Mouse (Mus musculus): Measurements from ENCODE around the gene Aunip. TPM values are rescaled to one million over a fixed set of nuclear protein-coding genes. Genes with fewer than 3 reads are reported as not detected.

Gene Aunip
- polyA plus RNA-seq, 2 experiments = 7.6 to 21.0 TPM

GRCm38 (mm10) chr4:134532928-134533327 is 22.1 kb downstream of the Aunip start:
- DNase-seq (ENCODE audit: low read depth in 3 of 3, low spot score in 3 of 3) (no peak), ATAC-seq (ENCODE audit: insufficient read depth) (no peak)
- H3K4me2 ChIP-seq (ENCODE audit: low read depth) = no peak overlapping the region; the same call in 1 of the 2 replicates
- peaks cover 21% of the 10 kb centered on the region in 2 experiments for H3K4me1 ChIP-seq (replicated peaks; ENCODE audit: control insufficient read depth in 2 of 2, insufficient read depth in 2 of 2, low read length in 1 of 2)
- no peaks in the 10 kb centered on the region for H3K9me3 ChIP-seq (ENCODE audit: control insufficient read depth, low read length)
- H3K9ac ChIP-seq (replicated peaks) = no peak overlapping the region
- H3K27me3 ChIP-seq (ENCODE audit: control insufficient read depth, insufficient read depth, low read length) = no peaks in the 10 kb centered on the region
- peaks cover 14% of the 10 kb centered on the region for H3K36me3 ChIP-seq (replicated peaks; ENCODE audit: control insufficient read depth, insufficient read depth, low read depth)
- 60% methylated on average over 4 of the region's 4 CpGs for WGBS (ENCODE audit: insufficient replicate concordance)
- H3K27ac ChIP-seq = no peak overlapping the region
- TF ChIP-seq EP300 (IDR thresholded peaks at IDR 0.05; ENCODE audit: low read depth) = no peak
- no peak for TF ChIP-seq CTCF (IDR thresholded peaks at IDR 0.05; ENCODE audit: low read depth)
- H3K4me3 ChIP-seq (ENCODE audit: insufficient read depth in 1 of 2, low read depth in 2 of 2, low read length in 2 of 2) = no peak overlapping the region

DNA sequence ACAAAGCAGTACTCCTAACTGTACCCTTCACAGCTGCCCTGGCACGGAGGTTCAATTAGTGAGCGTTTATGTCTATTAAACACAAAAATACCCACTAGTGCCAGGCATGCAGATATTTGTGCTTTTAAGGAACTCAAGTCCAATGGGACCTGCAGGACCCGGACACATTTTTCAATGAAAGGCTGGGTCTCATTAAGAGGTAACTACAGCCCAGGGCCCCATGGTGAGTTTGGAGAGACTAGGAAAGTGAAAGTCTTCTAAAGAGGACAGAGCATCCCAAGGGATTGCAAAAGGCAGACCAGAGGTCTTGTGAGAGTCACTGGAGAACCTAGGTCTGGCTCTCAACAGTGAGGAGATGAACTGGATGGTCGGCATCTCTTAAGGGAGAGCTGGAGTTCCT is 22.6 kb downstream of the Aunip start:
- Histone ChIP-seq H3K4me1 (replicated peaks; ENCODE audit: control insufficient read depth in 2 of 2, insufficient read depth in 2 of 2, low read length in 1 of 2) (peaks cover 21% of the 10 kb centered on the region in 2 experiments), H3K4me2 (ENCODE audit: low read depth) (peak overlapping the region; percentile 81), H3K36me3 (replicated peaks; ENCODE audit: control insufficient read depth, insufficient read depth, low read depth) (peaks cover 9% of the 10 kb centered on the region), H3K4me3 (ENCODE audit: insufficient read depth in 1 of 2, low read depth in 2 of 2, low read length in 2 of 2) (peak overlapping the region in 1 of 2 experiments; percentile 86; a peak in 1 of 4 replicates), H3K27me3 (ENCODE audit: control insufficient read depth, insufficient read depth, low read length) (no peaks in the 10 kb centered on the region), H3K9me3 (ENCODE audit: control insufficient read depth, low read length) (no peaks in the 10 kb centered on the region), H3K27ac (no peak overlapping the region), H3K9ac (replicated peaks) (peak overlapping the region; percentile 70)
- DNase-seq (ENCODE audit: low read depth in 3 of 3, low spot score in 3 of 3) (no peak), ATAC-seq (ENCODE audit: insufficient read depth) (no peak)
- TF ChIP-seq CTCF (IDR thresholded peaks at IDR 0.05; ENCODE audit: low read depth) = no peak
- TF ChIP-seq EP300 (IDR thresholded peaks at IDR 0.05; ENCODE audit: low read depth) = no peak
- 76% methylated on average over 4 of the region's 4 CpGs for WGBS (ENCODE audit: insufficient replicate concordance)

- peak overlapping the region; percentile 81 for H3K4me2 ChIP-seq (ENCODE audit: low read depth)
- peak overlapping the region; percentile 70 for H3K9ac ChIP-seq (replicated peaks)
- DNase-seq (ENCODE audit: low read depth in 3 of 3, low spot score in 3 of 3) = peak in 2 of 3 experiments; percentile 49 to 57
- H3K36me3 ChIP-seq (replicated peaks; ENCODE audit: control insufficient read depth, insufficient read depth, low read depth) = peaks cover 3% of the 10 kb centered on the region
- under 1% methylated on average over 56 of the region's 57 CpGs for WGBS (ENCODE audit: insufficient replicate concordance)
- H3K4me3 ChIP-seq (ENCODE audit: insufficient read depth in 1 of 2, low read depth in 2 of 2, low read length in 2 of 2) = peak overlapping the region; percentile 76 to 86
- no peak for TF ChIP-seq EP300 (IDR thresholded peaks at IDR 0.05; ENCODE audit: low read depth)
- no peak for TF ChIP-seq CTCF (IDR thresholded peaks at IDR 0.05; ENCODE audit: low read depth)
- peak overlapping the region; percentile 14 for H3K27ac ChIP-seq
- ATAC-seq (ENCODE audit: insufficient read depth) = peak; percentile 59
- no peaks in the 10 kb centered on the region for H3K27me3 ChIP-seq (ENCODE audit: control insufficient read depth, insufficient read depth, low read length)
- H3K9me3 ChIP-seq (ENCODE audit: control insufficient read depth, low read length) = no peaks in the 10 kb centered on the region
- H3K4me1 ChIP-seq (replicated peaks; ENCODE audit: control insufficient read depth in 2 of 2, insufficient read depth in 2 of 2, low read length in 1 of 2) = peaks cover 21% of the 10 kb centered on the region in 2 experiments
These were observed 23.5 kb downstream of the Aunip start for GRCm38 (mm10) chr4:134534124-134534886.

DNA sequence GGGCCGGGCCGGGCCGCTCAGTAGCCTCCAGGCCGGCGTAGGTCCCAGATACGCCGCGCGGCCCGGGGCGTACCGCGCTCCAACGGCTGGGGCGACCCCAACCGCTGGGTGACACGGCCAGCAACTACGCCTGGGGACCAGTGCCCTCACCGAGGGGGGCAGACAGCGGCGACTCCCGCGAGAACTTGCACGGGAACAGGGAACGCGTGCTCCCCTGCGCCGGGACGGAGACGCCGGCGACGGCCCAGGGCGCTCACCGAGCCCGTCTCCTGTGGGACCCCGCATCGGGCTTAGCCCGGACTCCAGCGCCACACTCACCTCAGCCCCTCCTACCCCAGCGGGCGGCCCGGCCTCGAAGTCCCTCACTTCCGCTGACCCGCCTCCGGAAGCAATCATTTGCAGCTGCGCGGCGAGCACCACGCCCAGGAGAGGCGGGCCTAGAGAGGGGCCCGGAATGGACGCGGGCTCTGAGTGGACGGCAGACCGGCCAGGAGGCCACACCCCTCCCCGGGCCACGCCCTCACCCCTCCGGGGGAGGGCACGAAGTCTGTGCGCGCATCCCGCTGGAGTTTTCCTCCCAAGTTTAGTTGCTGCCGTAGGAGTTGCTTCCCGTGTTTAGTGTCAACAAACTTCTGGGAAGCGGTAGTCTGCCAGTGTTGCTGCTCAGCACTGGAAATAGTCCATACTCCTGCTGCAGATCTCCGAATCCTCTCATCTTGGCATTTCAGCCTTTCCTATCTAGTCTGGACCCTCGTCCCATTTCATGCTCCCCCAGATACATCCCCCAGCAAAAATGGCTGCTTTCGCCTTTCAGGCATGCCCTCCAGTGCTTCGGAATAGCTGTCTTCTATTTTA is 24.4 kb downstream of the Aunip start, which contains the start of gene Mtfr1l:
Gene Mtfr1l, minus strand, starts transcription at position 456 of the 855 bp plus-strand sequence.
- Histone ChIP-seq H3K9me3 (ENCODE audit: control insufficient read depth, low read length) (no peaks in the 10 kb centered on the region), H3K36me3 (replicated peaks; ENCODE audit: control insufficient read depth, insufficient read depth, low read depth) (no peaks in the 10 kb centered on the region), H3K4me3 (ENCODE audit: insufficient read depth in 1 of 2, low read depth in 2 of 2, low read length in 2 of 2) (peak within 1 kb of the TSS; percentile 76 to 86), H3K27ac (peak within 1 kb of the TSS; percentile 14), H3K27me3 (ENCODE audit: control insufficient read depth, insufficient read depth, low read length) (no peaks in the 10 kb centered on the region), H3K9ac (replicated peaks) (peak within 1 kb of the TSS; percentile 70), H3K4me1 (replicated peaks; ENCODE audit: control insufficient read depth in 2 of 2, insufficient read depth in 2 of 2, low read length in 1 of 2) (peaks cover 21% of the 10 kb centered on the region in 2 experiments), H3K4me2 (ENCODE audit: low read depth) (peak within 1 kb of the TSS; percentile 81)
- WGBS (ENCODE audit: insufficient replicate concordance) = under 1% methylated on average over 71 of the region's 71 CpGs
- DNase-seq (ENCODE audit: low read depth in 3 of 3, low spot score in 3 of 3) (peak; percentile 91 to 93 (median 92)), ATAC-seq (ENCODE audit: insufficient read depth) (peak; percentile 96)
- TF ChIP-seq CTCF (IDR thresholded peaks at IDR 0.05; ENCODE audit: low read depth) = no peak; the same call in 1 of the 2 replicates

DNA sequence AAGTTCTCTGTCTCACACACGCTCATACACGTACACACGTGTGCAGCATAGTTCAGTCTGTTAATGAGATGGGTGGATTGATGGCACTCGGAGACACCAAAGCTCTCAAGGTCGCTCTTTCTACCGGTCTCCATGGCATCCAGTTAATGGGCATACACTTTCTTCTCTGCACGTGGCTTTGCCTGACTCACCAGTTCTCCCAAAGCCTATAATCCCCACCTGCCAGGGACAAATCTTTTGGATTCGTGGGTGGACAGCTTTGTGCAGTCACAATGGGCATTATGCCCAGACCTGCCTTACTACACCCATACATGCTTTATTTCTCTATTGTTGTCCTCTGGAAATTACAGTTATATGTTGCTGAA is 25.0 kb downstream of the Aunip start:
- H3K9me3 ChIP-seq (ENCODE audit: control insufficient read depth, low read length) = no peaks in the 10 kb centered on the region
- H3K36me3 ChIP-seq (replicated peaks; ENCODE audit: control insufficient read depth, insufficient read depth, low read depth) = no peaks in the 10 kb centered on the region
- WGBS (ENCODE audit: insufficient replicate concordance) = 14% methylated on average over 8 of the region's 8 CpGs
- no peaks in the 10 kb centered on the region for H3K27me3 ChIP-seq (ENCODE audit: control insufficient read depth, insufficient read depth, low read length)
- peak overlapping the region; percentile 81 for H3K4me2 ChIP-seq (ENCODE audit: low read depth)
- peak overlapping the region; percentile 62 to 86 for H3K4me3 ChIP-seq (ENCODE audit: insufficient read depth in 1 of 2, low read depth in 2 of 2, low read length in 2 of 2)
- no peak overlapping the region for H3K27ac ChIP-seq
- DNase-seq (ENCODE audit: low read depth in 3 of 3, low spot score in 3 of 3) (no peak), ATAC-seq (ENCODE audit: insufficient read depth) (peak; percentile 7; the same call in 1 of the 2 replicates)
- H3K4me1 ChIP-seq (replicated peaks; ENCODE audit: control insufficient read depth in 2 of 2, insufficient read depth in 2 of 2, low read length in 1 of 2) = peaks cover 21% of the 10 kb centered on the region in 2 experiments
- peak overlapping the region; percentile 52 for H3K9ac ChIP-seq (replicated peaks)
- TF ChIP-seq CTCF (IDR thresholded peaks at IDR 0.05; ENCODE audit: low read depth) = no peak
- TF ChIP-seq EP300 (IDR thresholded peaks at IDR 0.05; ENCODE audit: low read depth) = no peak
